Mouse (Mus musculus) ES-Bruce4 (cell line): ENCODE data around the gene Csde1. TPM values are rescaled to one million over a fixed set of nuclear protein-coding genes. Genes with fewer than 3 reads are reported as not detected.
A peak's percentile ranks its signal among the peaks of the same experiment; 100 is the strongest.

Experiments used
- H3K27ac ChIP-seq: 2 replicates; pipeline ENCODE4 v1.5.1; 2012; ENCODE audit warnings: low read length, inconsistent platforms; ENCODE audit not compliant: insufficient read depth
- H3K27me3 ChIP-seq: 2 replicates; pipeline ENCODE4 v1.6.1; 2012; ENCODE audit warnings: mild to moderate bottlenecking, low read length, inconsistent platforms; ENCODE audit not compliant: control insufficient read depth, poor library complexity, insufficient read depth, severe bottlenecking
- H3K36me3 ChIP-seq: 2 replicates; pipeline ENCODE4 v1.6.1; 2012; ENCODE audit warnings: inconsistent platforms, mild to moderate bottlenecking, low read length, moderate library complexity; ENCODE audit not compliant: control insufficient read depth, poor library complexity, insufficient read depth, severe bottlenecking
- H3K4me1 ChIP-seq: one replicate; pipeline ENCODE4 v1.8.1; 2011; ENCODE audit warnings: low read length; ENCODE audit not compliant: control insufficient read depth, insufficient read depth
- H3K4me3 ChIP-seq: 2 replicates; pipeline ENCODE4 v1.5.1; 2011; ENCODE audit warnings: low read depth, mild to moderate bottlenecking, low read length
- H3K9ac ChIP-seq: 2 replicates; pipeline ENCODE4 v1.6.1; 2012; ENCODE audit warnings: low read depth, mild to moderate bottlenecking, inconsistent platforms; ENCODE audit not compliant: poor library complexity, severe bottlenecking
- H3K9me3 ChIP-seq: replicated peaks from 2 replicates; pipeline ENCODE4 v1.6.1; 2012; ENCODE audit warnings: mild to moderate bottlenecking, low read length, inconsistent platforms; ENCODE audit not compliant: control insufficient read depth, poor library complexity, insufficient read depth, severe bottlenecking
- CTCF ChIP-seq: IDR thresholded peaks from one replicate; pipeline ENCODE4 v1.8.1; 2011; ENCODE audit warnings: low read depth, low read length
- EP300 ChIP-seq: IDR thresholded peaks from 2 replicates; pipeline ENCODE4 v1.6.1; 2011; ENCODE audit warnings: low read depth, low read length; ENCODE audit not compliant: insufficient read depth
- POLR2A ChIP-seq: IDR thresholded peaks from one replicate; pipeline ENCODE4 v1.8.1; 2011; ENCODE audit warnings: low read length; ENCODE audit not compliant: insufficient read depth
- polyA plus RNA-seq: library from polyadenylated mRNA; stranded (reverse); fragments of >200 nt; gene quantifications from 2 replicates; pipeline ENCODE4 v1.2.4, GENCODE M21; 2011; ENCODE audit warnings: low read depth; ENCODE audit not compliant: missing spikeins, insufficient read depth, insufficient read length

The Csde1 gene
- polyA plus RNA-seq, 1 experiment: 518 TPM

DNA sequence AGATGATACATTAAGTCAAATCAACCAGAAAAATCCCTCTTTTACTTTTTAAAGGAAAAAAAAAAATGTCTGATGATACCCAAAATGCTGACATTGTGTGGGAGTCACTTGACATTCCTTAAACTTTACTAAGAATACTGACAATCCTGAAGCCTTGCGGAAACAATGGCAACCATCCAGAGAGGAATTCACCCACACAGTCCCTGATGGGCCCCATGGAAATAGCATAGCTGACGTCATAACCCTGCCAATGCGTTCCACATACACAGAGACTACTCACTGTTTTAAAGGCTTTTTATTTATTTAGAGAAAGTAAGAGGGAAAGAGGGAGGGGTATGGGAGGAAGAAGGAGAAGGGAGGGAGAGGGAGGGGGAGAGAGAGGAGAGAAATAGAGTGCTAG lies 27.3 kb upstream of the Csde1 start:
- no peak overlapping the region for H3K9ac ChIP-seq
- TF ChIP-seq POLR2A: no peak
- no peak for TF ChIP-seq CTCF
- TF ChIP-seq EP300: no peak

DNA sequence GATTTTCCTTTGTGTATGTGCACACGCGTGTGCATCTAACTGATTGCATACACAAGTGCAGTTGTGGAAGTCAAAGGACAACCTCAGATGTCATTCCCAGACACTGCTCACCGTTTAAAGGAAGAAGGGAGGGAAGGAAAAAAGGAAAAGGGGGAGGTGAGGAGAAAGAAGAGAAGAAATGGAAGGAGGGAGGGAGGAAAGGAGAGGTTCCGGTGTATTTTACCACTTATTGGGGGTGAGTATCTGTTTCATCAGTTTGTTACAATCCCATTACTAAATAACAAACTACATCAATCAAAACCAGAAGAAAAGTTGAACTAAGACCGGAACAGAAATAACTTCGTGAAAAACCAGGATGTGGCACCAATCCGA lies 25.0 kb upstream of the Csde1 start:
- Histone ChIP-seq H3K4me1 (peaks cover 2% of the 10 kb centered on the region), H3K9me3 (no peaks in the 10 kb centered on the region), H3K27me3 (no peaks in the 10 kb centered on the region), H3K36me3 (peaks cover 8% of the 10 kb centered on the region), H3K27ac (no peak overlapping the region), H3K4me3 (no peak overlapping the region), H3K9ac (no peak overlapping the region)
- TF ChIP-seq EP300: no peak
- TF ChIP-seq POLR2A: no peak
- TF ChIP-seq CTCF: no peak

More for the DNA sequence above, 27.3 kb upstream of the Csde1 start:
- Histone ChIP-seq H3K9me3 (no peaks in the 10 kb centered on the region), H3K4me1 (peaks cover 2% of the 10 kb centered on the region), H3K36me3 (peaks cover 4% of the 10 kb centered on the region; the same call in 1 of the 2 replicates), H3K27ac (no peak overlapping the region), H3K4me3 (no peak overlapping the region), H3K27me3 (no peaks in the 10 kb centered on the region)

GRCm38 (mm10) chr3:102995605-102996321 lies 24.5 kb upstream of the Csde1 start, which contains the start of gene Sike1:
Gene Sike1, plus strand, starts transcription at chr3:102995708.
- Histone ChIP-seq H3K9ac (peak within 1 kb of the TSS; percentile 65), H3K4me1 (peaks cover 2% of the 10 kb centered on the region), H3K36me3 (peaks cover 8% of the 10 kb centered on the region), H3K4me3 (peak within 1 kb of the TSS; percentile 86), H3K27me3 (no peaks in the 10 kb centered on the region), H3K9me3 (no peaks in the 10 kb centered on the region), H3K27ac (no peak within 1 kb of the TSS)
- TF ChIP-seq POLR2A (peak; percentile 35), EP300 (no peak)

GRCm38 (mm10) chr3:102997036-102997435 lies 23.2 kb upstream of the Csde1 start:
- Histone ChIP-seq H3K9ac (no peak overlapping the region), H3K4me1 (peaks cover 2% of the 10 kb centered on the region)
- TF ChIP-seq CTCF: no peak
- TF ChIP-seq POLR2A: no peak
- TF ChIP-seq EP300: no peak

DNA sequence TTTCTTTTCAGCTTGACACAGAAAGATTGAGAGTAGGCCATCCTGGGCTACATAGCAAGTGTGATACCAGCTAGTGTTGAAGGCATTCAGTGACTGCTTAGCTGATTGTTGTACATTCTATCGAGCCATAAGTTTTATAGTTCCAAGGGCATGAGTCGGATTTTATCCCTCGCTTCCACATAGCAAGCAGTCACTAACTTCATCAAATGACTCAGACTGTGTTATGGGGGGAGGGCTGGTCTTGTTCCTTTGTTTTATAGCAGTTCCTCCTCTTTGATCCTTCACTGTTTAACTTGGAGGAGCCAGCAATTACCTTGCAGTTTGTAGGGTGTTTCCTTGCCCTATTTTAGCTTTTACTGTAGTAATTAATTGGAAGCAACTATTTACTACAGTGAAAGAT lies 22.6 kb upstream of the Csde1 start:
- Histone ChIP-seq H3K27ac (no peak overlapping the region), H3K9ac (no peak overlapping the region), H3K36me3 (peaks cover 13% of the 10 kb centered on the region), H3K9me3 (no peaks in the 10 kb centered on the region), H3K4me1 (peaks cover 2% of the 10 kb centered on the region), H3K27me3 (no peaks in the 10 kb centered on the region), H3K4me3 (no peak overlapping the region)
- TF ChIP-seq CTCF: no peak

More at GRCm38 (mm10) chr3:102997036-102997435, 23.2 kb upstream of the Csde1 start:
- Histone ChIP-seq H3K27me3 (no peaks in the 10 kb centered on the region), H3K4me3 (no peak overlapping the region), H3K36me3 (peaks cover 10% of the 10 kb centered on the region), H3K9me3 (no peaks in the 10 kb centered on the region), H3K27ac (no peak overlapping the region)

DNA sequence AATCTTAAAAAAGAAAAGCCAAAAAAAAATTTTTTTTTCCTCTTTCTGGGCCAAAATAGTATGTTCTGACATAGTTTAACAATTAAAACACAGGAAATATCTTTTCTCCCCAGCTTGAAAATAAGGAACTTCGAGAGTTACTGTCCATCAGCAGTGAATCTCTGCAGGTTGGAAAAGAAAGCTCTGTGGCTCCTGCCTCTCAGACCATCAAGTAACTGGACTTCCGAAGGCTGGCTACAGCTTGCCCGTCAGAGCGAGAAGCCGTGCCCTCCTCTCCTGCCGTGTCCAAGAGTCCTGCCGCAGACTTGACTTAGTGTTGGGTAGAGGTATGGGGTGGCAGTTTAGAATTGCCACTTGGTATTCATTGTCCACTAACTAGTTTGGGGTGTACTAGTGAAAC lies 18.6 kb upstream of the Csde1 start:
- Histone ChIP-seq H3K4me1 (peaks cover 1% of the 10 kb centered on the region), H3K4me3 (no peak overlapping the region), H3K9ac (no peak overlapping the region), H3K27ac (no peak overlapping the region), H3K36me3 (peaks cover 17% of the 10 kb centered on the region), H3K9me3 (no peaks in the 10 kb centered on the region), H3K27me3 (no peaks in the 10 kb centered on the region)
- TF ChIP-seq CTCF (no peak), EP300 (no peak), POLR2A (no peak)
